Mouse (Mus musculus): Measurements from ENCODE around the gene Gm47985.
"Not testable (repeated sequence)": the region's sequence is repeated elsewhere in the genome, so short reads cannot be mapped to it uniquely, and the experiment has no call there.

The Gm47985 gene

DNA sequence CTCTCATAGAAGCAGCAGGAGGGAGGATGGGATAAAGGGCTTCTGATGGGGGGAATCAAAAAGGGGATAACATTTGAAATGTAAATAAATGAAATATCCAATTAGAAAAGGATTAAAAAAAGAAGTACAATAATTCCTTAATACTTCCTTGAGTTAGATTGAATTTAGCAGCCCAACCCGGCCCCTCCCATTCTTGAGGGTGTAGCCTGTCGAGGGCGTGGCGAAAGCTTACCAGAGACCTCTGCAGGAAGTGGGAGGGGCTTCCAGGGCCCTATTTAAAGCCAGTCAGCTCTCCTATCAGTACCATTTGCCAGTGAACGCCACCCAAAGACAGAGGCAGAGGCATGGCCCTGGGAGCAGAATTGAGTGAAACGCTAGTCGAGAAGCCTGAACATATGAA is at the start of gene Gm47985:
Gene Gm47985, plus strand, starts transcription at position 272 of the 400 bp plus-strand sequence.
- not testable (repeated sequence) for DNase-seq (ENCODE audit: low read depth, low spot score)

- DNase-seq (ENCODE audit: low read depth, low spot score): no peak
Measured at GRCm38 (mm10) chr1:151132686-151133085, 49.7 kb upstream of the Gm47985 start.

- no peak for DNase-seq (ENCODE audit: low read depth, low spot score)
Measured at GRCm38 (mm10) chr1:151138388-151138787, 43.9 kb upstream of the Gm47985 start.

DNA sequence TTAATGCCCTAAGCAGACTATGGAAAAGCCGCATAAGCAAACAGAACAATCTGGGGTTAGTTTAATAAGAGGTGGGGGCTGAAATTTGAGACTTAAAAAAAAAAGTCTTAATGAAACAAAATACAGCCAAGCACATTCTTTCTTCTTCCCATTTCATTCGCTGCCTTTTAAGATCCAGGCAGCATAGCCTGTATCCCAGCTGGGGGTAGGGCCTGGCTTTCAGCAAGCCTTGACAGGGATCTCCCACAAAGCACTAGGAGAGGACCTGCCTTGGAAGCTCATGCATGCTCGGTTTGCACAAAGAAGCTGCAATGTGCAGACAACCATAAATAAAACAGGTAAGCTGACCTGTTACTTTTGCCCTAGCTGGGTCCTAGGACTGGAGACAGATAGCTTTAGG is 41.4 kb upstream of the Gm47985 start:
- DNase-seq (ENCODE audit: low read depth, low spot score): no peak

DNA sequence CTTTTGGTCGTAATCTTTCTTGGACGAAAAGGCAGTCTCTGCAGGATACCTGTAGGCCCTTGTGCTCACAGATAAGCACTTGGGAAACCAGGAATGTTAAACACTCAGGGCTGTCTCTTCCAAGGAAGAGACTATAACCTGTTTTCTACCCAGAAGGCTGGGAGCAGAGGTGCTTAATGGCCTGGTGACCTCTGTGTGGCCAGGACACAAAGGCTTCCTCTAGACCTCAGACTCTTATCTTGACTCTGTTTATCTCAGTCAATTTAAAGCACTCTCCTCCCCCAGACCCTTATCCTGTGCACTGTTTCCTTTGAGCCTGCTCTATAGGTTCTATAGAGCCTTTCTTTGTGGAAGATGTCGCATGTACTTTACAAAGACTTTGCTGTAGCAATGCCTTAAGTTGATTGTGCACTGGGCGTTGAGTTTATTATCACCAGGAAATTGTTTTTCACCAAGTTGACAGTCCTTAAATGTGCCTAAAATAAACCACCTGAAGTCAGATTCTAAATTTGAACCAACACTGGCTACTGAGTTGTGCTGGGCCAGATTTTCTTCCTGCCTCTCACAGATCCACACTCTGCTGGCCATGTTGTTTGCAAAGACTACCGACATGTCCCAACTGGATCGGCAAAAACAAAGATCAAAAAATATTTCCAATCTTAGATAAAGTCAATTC is 37.7 kb upstream of the Gm47985 start:
- no peak for DNase-seq (ENCODE audit: low read depth, low spot score)

DNA sequence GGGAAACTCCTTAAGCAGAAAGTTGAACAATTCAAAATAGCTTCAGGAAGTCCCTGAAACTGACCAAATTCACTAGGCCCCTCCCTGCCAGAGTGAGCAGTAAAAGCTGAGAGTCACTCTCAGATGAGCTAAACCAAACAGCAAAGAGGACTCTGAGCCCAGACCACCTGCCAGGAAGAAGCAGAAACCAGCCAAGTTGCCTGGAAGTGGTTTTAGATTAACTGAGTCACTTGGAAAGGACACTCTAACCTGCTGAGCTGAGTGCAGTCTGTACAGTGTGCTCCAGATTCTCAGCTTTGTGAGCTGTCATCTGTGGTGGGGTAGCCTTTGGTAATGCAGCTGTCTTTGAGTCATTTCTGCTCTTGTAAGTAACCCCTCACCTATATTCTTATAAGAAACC is 34.5 kb upstream of the Gm47985 start:
- no peak for DNase-seq (ENCODE audit: low read depth, low spot score)

- DNase-seq (ENCODE audit: low read depth, low spot score): no peak
Measured at GRCm38 (mm10) chr1:151150211-151150610, 32.1 kb upstream of the Gm47985 start.

DNA sequence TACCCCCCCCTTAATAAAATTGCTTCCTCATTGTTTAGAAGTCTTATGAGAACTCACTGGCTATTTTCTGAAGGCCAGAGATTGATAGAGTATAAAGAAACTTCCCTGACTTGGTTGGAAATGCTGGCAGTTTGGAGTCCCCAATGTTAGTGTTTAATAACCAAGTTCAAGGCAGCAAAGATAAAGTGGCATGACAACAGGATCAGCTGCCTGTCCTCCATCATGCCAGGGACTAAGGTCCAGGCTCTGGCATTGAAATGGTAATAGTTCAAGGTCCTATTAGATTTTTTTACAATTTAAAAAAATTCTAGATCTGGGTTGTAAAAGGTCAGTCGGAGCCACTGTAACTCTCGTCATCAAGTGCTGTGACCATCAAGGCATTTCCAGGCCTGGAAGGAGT is 31.2 kb upstream of the Gm47985 start:
- no peak for DNase-seq (ENCODE audit: low read depth, low spot score)

DNA sequence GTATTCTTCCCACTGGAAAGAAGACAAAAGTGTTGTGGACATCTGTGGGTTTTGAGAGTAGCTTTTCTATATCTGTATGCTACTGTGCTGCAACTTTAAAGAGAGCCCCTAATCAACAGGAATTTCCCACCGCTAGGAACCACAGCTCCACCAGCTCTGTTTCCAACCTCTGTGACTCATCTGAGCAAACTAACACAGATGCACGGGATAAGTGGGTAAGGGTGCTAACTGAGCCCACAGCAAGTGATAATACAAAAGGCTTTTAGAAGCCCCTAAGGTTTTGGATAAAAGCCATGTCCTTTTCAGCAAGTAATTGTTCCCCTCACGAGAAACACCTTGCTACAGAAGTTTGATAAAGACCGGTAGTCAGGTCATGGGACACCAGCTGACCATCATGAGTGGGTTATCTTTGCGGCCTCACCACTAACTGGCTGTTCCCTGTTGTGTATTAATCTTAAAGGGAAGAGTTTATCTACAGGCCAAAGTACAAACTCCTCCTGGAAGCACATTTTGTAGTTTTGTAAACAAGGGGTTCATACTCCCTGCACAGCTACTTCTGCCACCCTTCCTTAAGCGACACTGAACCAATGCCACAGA is 29.2 kb upstream of the Gm47985 start:
- no peak for DNase-seq (ENCODE audit: low read depth, low spot score)

GRCm38 (mm10) chr1:151154131-151154530 is 28.2 kb upstream of the Gm47985 start:
- DNase-seq (ENCODE audit: low read depth, low spot score): not testable (repeated sequence)

DNA sequence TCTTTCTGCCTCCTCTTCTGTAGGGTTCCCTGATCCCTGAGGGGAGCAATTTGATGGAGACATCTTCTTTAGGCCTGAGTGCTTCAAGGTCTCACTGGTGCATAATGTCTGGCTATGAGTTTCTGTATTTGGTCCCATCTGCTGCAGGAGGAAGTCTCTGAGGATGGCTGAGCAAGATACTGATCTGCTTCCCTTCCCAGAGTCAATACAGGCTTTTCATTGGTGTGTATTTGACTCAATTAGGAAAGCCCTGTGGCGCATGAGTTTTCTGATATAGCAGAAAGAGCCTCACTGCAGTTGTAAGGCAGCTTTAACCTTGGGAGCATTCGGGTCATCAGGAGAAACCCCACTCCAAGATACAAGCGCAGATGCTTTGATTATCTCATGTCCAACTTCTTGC is 26.2 kb upstream of the Gm47985 start:
- no peak for DNase-seq (ENCODE audit: low read depth, low spot score)

GRCm38 (mm10) chr1:151156777-151157632 is 25.3 kb upstream of the Gm47985 start:
- no peak for DNase-seq (ENCODE audit: low read depth, low spot score)

- DNase-seq (ENCODE audit: low read depth, low spot score): no peak
Measured at GRCm38 (mm10) chr1:151157963-151158856, 24.1 kb upstream of the Gm47985 start.

GRCm38 (mm10) chr1:151158857-151159510 is 23.4 kb upstream of the Gm47985 start:
- DNase-seq (ENCODE audit: low read depth, low spot score): no peak

DNA sequence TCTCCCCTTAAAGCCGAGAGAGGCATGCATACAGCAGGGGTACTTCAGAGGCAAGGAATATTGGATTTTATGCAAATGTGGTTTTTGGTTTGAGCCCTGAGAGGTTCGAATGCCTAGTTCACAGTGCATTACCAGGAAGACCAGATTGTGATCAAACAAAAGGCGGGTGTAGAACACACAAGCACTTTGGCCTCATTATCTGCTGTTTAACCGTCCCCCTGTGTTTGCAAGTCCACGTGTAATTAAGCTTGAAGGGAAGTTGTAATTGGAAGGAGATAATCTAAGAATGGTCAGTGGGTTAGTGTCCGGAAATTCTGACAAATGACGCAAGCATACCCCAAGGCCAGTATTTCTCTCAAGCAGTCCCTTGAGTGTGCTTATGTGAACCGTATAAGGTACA is 16.3 kb upstream of the Gm47985 start:
- DNase-seq (ENCODE audit: low read depth, low spot score): no peak

- no peak for DNase-seq (ENCODE audit: low read depth, low spot score)
Measured at GRCm38 (mm10) chr1:151167297-151168047, 14.9 kb upstream of the Gm47985 start.

DNA sequence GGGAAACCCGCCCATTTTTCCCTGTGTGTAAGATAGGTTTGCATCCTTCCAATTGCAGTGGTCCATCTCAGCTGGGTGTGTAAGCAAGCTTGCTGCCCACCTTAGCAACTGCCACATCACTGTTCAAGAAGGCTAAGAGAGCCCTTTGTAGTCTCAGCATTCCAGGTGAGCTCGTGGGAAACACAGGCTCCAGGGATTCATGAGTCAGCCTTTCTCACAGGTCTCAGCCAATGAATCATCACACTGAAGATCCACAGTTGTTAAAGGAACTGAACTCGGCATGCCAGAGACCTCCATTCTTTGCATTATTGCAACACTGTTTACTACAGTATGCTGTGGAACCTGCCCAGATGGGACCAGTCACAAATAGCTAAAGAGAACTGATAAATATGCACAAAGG is 13.7 kb upstream of the Gm47985 start:
- no peak for DNase-seq (ENCODE audit: low read depth, low spot score)

DNA sequence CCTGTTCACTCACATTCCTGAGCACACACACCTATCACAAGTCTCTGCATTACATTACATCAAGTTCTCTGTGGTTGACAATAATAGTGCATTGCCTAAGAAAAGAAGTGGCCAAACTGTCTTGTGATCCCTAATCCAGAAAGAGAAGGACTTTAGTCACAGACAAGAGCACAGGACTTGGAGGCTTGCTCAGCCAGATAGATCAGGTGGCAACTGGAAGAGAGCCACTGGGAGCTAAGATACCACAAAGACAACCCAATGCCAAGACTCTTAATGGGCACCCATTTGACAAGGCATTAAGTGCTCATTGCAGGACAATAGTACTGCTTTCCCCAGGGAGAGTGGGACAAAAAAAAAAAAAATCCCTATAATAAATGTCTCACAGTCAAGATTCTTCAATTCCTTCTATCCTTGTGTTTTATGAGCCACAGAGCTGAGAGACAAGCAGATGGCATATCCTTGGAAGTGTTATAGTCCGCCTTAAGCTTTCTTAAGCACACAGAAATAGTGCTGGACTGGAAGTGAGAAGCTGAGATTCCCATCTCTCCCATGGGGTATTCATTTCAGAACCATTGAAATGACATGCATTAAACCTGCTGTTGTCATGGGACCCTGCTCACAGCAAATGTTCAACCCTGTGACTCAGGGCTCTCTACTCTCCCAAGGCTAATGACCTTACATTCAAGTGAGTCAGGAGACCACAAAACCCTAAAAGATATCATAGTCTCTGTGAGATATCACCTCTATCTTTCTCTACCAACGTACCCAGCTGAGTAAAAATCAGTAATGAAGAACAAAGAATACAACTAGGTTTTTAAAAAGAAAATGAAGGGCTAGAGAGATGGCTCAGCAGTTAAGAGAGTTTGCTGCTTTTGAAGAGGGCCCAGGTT is 10.5 kb upstream of the Gm47985 start:
- no peak for DNase-seq (ENCODE audit: low read depth, low spot score)
